Mouse (Mus musculus) right cerebral cortex, adult 18-20 months (tissue): ENCODE results near the gene Olfr884.

Source experiments
- DNase-seq: peaks from one replicate; pipeline ENCODE4 v3.0.0; 2022; ENCODE audit warnings: mixed read lengths

Gene Olfr884

DNA sequence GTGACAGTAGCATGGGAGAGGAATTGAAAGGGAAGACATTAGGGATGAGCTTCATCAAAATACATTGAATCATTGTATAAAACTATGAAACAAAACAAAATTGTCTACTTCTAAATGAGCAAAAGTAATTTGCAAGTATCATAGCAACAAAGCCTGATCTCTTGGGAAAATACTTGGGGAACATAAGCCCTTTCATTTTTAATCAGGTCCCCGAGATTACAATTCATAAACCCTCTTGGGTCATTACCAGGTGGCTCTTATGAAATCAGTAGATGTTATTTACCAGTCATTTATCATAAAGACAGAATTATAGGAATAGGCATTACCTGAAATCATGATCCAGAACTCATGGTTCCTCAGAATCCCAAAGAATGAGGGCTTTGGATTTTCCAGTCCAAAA, at the start of gene Olfr884:
Gene Olfr884 (plus strand): TSS at position 301 of the 400 bp plus-strand sequence.
- no peak for DNase-seq

DNA sequence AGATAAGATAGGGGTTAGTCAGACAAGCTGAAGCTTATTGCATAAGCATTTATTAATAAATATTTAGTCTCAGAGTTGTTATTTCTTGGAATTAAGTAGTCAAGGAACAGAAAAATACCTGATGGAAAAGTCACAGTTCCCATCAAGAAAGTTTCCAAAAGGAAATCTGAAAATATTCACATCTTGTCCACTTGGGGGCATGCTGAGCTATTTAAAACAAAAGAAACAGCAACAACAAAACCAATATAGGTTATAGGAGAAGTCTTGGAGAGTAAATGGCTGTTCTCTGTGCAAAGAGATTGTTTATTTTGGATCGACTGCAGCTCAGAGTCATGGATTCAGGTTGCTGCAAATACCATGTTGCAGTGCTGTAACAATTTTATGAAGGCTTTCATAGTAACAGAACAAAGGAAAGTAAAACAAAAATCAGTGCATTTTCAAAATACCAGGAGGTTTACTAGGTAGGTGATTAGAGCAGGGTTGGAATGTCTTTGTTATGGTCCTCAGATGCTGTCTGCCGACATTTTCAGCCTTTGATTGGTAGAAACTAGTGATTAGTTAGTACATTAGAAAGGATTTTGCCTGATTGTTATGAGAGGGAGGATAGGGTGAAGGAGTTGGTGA, 47.7 kb upstream of the Olfr884 start:
- DNase-seq: no peak

DNA sequence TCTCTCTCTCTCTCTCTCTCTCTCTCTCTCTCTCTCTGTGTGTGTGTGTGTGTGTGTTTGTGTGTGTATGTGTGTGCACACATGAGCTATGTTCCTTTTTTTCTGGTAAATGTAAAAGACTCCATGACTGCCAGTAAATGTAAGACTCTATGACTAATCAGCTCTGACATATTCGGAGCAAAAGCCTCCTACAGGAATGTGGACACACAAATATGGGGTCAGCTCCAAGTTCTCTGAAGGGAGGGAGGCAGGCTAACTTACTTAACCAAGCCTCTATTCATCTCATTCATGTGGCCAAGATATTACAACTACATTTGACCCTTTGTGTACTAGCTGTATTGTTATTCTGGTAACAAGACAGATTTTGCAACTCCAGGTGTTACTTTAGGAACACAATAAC, 46.3 kb upstream of the Olfr884 start:
- DNase-seq: no peak

DNA sequence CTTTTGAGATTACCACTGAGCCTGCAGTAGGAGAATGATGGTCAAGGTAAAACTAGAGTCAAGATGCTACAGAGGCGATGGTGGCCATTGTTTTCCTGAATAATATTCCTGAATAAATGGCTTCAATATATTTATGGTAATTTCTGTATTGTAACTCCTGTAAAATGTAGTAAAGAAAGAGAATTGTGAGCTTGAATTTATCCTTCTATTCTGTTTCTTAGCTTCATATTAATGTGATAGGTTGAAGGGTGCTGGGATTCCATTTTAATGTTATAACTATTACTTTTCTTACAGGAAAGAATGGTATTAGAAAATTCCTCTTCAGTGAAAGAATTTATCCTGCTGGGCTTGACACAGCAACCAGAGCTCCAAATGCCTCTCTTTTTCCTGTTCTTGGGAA, 20.8 kb upstream of the Olfr884 start, which contains the start of gene Olfr883:
Gene Olfr883 (plus strand): TSS at position 301 of the 400 bp plus-strand sequence.
- DNase-seq: no peak

DNA sequence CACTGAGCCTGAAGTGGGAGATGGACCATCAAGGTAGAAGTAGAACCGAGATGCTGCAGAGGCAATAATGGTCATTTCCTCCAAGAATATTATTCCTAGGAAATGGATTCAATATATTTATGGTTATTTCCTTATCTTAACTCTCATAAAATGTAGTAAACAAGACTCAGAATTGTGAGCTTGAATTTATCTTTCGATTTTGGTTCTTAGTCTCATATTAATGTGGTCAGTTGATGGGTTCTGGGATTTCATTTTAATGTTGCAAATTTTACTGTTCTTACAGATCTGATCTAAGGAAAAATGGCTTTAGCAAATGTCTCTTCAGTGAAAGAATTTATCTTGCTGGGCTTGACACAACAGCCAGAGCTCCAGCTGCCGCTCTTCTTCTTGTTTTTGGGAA, 14.7 kb downstream of the Olfr884 start, which contains the start of gene Olfr885:
Gene Olfr885 (plus strand): TSS at position 301 of the 400 bp plus-strand sequence.
- DNase-seq: no peak

- DNase-seq: no peak
Observed at GRCm38 (mm10) chr9:38083772-38084171, 37.4 kb downstream of the Olfr884 start, which contains the start of gene Olfr887. Gene Olfr887 (plus strand): TSS chr9:38084072.
